Mouse (Mus musculus) forebrain, embryonic 10.5 days (tissue): ENCODE data around the gene Olig3. TPM values are rescaled to one million over a fixed set of nuclear protein-coding genes. Genes with fewer than 3 reads are reported as not detected.

ENCODE experiments used
- DNase-seq: peaks from one replicate; pipeline ENCODE4 v3.0.0-alpha.2; 2017; ENCODE audit warnings: low spot score; ENCODE audit errors: extremely low spot score
- H3K27ac ChIP-seq: fragments of 300-500 bp; sonication (generic); 2 replicates; pipeline ENCODE4 v1.5.1; 2016; ENCODE audit warnings: mild to moderate bottlenecking
- H3K27me3 ChIP-seq: fragments of 300-500 bp; sonication (generic); 2 replicates; pipeline ENCODE4 v1.6.1; 2016; ENCODE audit warnings: mild to moderate bottlenecking; ENCODE audit not compliant: poor library complexity, severe bottlenecking
- H3K36me3 ChIP-seq: fragments of 300-500 bp; sonication (generic); replicated peaks from 2 replicates; pipeline ENCODE4 v1.6.1; 2016; ENCODE audit warnings: mild to moderate bottlenecking, moderate library complexity
- H3K4me1 ChIP-seq: fragments of 300-500 bp; sonication (generic); 2 replicates; pipeline ENCODE4 v1.6.1; 2016
- H3K4me3 ChIP-seq: fragments of 300-500 bp; sonication (generic); 2 replicates; pipeline ENCODE4 v1.5.1; 2016; ENCODE audit warnings: mild to moderate bottlenecking, moderate library complexity
- H3K9me3 ChIP-seq: fragments of 300-500 bp; sonication (generic); 2 replicates; pipeline ENCODE4 v1.6.1; 2016; ENCODE audit warnings: mild to moderate bottlenecking, moderate library complexity
- WGBS: fragments of 180-500 bp; shearing (Covaris S2); methylation state at CpG from one replicate; pipeline ENCODE4 v1.1.7; 2016; 5-methylcytosine and 5-hydroxymethylcytosine counted together
- polyA plus RNA-seq: library from polyadenylated mRNA; unstranded; fragments of >200 nt; fragmentation: Nextera tagmentation; extraction: Ambion mirVana; gene quantifications from 2 replicates; pipeline ENCODE4 v1.2.1, GENCODE M21; 2016

The Olig3 gene
- 2.1 and 8.1 TPM in 2 replicates for polyA plus RNA-seq

DNA sequence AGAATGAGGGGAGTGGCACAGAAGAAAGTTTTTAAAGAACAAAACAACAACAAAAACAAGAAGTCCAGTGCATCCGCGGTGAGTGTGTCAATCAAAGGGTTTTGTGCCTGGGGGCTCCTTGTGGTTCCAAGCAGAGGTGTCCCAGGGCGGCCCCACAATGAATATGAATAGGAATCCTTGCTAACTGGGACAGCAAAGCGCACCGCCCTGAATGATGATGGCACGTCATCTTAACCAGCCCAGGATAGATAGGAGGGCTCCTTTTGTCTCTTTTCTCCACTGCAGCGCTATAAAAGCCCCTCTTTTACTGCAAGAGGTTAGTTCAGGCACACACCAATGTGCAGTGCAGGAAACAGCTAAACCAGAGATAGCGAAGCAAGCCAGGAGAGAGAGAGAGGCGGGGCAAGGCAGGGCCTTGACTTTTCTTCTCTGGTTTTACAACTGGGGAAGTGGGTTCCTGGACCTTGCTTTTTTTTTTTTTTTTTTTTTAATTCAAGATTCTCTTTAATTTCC lies at the start of gene Olig3:
Olig3 (plus strand) TSS at position 463 of the 513 bp plus-strand sequence.
- H3K27me3 ChIP-seq = peaks cover 100% of the 10 kb centered on the region
- DNase-seq = peak; percentile 30
- peaks cover 30% of the 10 kb centered on the region for H3K4me1 ChIP-seq
- no peaks in the 10 kb centered on the region for H3K36me3 ChIP-seq
- peak within 1 kb of the TSS; percentile 26; the same call in 1 of the 2 replicates for H3K27ac ChIP-seq
- peak within 1 kb of the TSS; percentile 47 for H3K4me3 ChIP-seq
- under 1% methylated on average over 9 of the region's 9 CpGs for WGBS
- H3K9me3 ChIP-seq = no peaks in the 10 kb centered on the region

DNA sequence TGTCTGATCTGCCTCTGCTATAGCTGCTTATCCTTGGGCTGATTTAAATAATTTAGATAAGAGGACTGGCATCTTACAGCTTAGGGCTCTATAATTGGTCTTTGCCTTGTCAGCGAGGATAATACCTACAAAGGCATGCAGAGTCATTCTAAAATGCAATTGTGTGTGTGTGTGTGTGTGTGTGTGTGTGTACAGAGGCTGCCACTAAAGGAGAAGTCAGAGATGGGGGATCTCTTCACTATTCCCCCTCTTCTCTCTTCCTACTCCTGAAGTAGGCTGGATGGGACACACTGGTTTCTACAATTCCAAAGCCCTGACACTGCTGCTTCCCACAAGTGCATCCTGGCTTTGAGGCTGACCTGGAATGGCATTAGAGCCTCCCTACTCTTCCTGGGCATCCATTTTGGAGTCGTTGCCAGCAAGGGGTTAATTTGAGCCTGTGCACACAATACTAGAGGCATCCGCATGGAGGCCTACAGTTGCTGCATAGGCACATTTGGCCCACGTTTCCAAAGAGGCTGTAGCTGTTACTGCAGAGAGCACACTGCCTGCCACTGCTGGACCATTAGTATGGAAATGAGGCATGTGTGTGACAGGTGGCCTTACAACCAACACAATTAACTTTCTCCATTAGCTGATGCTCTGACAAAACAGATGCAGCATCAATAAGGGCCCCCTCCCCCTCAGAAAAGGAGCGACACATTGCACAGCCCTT lies 46.5 kb upstream of the Olig3 start:
- peak overlapping the region; percentile 75; the same call in 1 of the 2 replicates for H3K27ac ChIP-seq
- 12% methylated on average over 5 of the region's 5 CpGs for WGBS

DNA sequence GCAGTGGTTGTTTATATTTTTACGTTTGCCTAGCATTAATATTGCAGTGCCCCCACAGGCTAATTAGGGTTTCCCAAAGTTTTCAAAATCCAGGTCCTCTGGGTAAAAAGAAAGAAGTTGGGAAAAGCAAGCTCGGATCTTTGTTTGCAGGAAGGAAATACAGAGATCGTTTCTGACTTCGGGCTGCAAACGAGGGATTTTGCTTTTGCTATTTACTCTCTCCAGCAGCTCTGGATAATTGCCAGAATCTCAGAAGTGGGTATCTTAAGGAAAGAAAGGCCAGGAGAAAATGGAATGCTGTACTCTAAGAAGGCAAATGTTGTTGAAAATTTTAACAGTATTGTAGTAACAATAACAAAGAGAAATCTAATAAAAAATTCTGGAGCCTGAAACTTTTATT lies 45.9 kb upstream of the Olig3 start:
- DNase-seq = no peak
- peak overlapping the region; percentile 45 for H3K27ac ChIP-seq
- no peaks in the 10 kb centered on the region for H3K36me3 ChIP-seq
- peaks cover 24% of the 10 kb centered on the region for H3K4me1 ChIP-seq
- 33% methylated on average over 5 of the region's 5 CpGs for WGBS
- peak overlapping the region; percentile 18; the same call in 1 of the 2 replicates for H3K4me3 ChIP-seq
- no peaks in the 10 kb centered on the region for H3K9me3 ChIP-seq
- H3K27me3 ChIP-seq = peaks cover 7% of the 10 kb centered on the region

More for the DNA sequence above, 46.5 kb upstream of the Olig3 start:
- H3K27me3 ChIP-seq = peaks cover 7% of the 10 kb centered on the region
- no peaks in the 10 kb centered on the region for H3K36me3 ChIP-seq
- peaks cover 24% of the 10 kb centered on the region for H3K4me1 ChIP-seq
- peak overlapping the region; percentile 18; the same call in 1 of the 2 replicates for H3K4me3 ChIP-seq
- DNase-seq = peak; percentile 62
- H3K9me3 ChIP-seq = no peaks in the 10 kb centered on the region

DNA sequence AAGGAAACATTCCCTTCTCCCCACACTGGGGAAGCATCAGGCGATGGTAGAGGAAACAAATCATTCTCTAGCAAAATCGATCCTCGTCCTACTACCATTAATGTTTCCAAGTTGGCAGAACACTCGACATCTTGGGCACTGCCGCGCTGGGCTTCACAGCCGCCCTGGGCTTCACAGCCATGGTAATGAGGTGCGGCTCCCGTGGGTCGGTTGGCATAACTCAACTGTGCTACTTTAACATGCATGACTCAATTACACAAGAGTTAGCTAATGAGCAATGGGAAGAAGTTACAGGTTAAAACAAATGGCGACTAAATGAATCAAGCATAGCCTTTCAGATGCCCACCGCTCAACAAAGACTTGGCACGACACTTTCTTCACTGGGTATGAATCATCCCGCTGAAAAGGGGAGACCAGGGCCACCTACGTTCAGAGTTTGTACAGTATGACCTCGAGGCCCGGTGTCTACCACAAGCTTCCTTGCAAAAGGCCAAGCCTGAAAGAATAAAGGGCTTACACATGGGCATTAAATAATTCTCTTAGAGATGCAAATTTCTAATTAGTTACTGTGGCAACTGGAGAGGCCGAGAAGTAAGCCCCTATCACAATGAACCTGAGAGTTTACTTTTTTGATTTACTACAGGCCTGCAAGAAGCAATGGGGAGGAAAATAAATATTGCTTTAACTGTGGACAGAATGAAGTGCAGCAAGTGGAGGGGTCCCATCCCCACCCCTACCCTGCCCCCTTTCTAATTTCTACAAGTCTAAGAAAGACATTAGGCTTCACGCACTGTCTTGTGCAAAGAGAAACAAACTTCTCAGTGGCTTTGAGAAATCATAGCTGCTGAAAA lies 38.1 kb upstream of the Olig3 start:
- no peak overlapping the region for H3K27ac ChIP-seq
- H3K36me3 ChIP-seq = no peaks in the 10 kb centered on the region
- peaks cover 9% of the 10 kb centered on the region for H3K4me1 ChIP-seq
- peaks cover 48% of the 10 kb centered on the region for H3K27me3 ChIP-seq
- H3K4me3 ChIP-seq = no peak overlapping the region
- WGBS = 82% methylated on average over 19 of the region's 19 CpGs
- DNase-seq = no peak
- H3K9me3 ChIP-seq = no peaks in the 10 kb centered on the region

DNA sequence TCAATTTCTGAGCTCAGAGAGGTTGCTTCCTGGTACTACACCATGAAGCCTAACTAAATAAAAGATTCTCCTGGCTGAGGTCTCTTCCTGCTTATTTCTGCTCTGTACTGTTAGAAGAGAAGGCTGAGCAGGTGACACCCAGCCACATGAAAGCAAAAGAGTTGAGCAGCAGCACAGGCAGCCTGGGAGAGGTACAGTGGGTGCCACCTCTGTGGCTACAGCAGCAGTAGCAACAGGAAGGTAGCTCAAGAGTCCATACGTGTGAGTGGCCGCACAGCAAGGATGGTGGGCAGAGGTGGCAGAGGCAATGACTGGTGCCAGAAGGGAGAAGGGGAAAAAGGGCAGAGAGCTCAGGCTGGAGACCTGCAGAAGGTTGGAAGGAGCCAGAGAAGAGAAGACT lies 34.6 kb upstream of the Olig3 start:
- H3K36me3 ChIP-seq = no peaks in the 10 kb centered on the region
- DNase-seq = no peak
- peaks cover 66% of the 10 kb centered on the region for H3K27me3 ChIP-seq
- H3K4me3 ChIP-seq = no peak overlapping the region
- H3K9me3 ChIP-seq = no peaks in the 10 kb centered on the region
- H3K4me1 ChIP-seq = peaks cover 9% of the 10 kb centered on the region
- WGBS = 100% methylated on average over 2 of the region's 2 CpGs
- no peak overlapping the region for H3K27ac ChIP-seq

DNA sequence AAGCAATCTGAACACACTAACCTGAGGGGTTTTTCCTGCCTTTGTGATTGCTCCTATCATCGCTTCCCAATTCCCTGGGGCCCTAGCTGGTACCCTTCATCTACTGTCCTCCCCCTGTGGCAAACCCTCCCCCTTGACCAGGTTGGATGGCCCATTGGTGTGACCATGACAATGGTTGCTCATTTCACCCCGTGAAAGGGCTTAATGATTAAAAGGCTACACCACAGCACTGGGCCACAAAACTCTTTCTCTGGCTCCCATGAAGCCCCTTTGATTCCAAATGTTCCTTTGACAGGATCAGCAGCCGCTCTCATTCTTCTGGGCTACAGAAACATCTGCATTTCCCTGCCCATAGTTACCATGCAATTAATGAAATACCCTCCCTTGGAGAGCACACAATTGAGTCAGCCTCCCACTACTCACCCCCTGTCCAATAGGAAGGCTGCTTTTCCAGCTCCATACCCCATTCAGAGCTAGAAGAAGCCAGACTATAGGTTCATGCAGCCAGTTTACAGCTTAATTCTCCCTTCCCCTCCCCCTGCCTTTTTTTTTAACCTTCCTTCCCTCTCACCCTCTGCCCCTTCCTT lies 27.0 kb upstream of the Olig3 start:
- DNase-seq = peak; percentile 59
- Histone ChIP-seq H3K27me3 (peaks cover 92% of the 10 kb centered on the region), H3K9me3 (no peaks in the 10 kb centered on the region), H3K4me1 (peaks cover 20% of the 10 kb centered on the region), H3K36me3 (no peaks in the 10 kb centered on the region), H3K4me3 (no peak overlapping the region), H3K27ac (peak overlapping the region; percentile 32)
- 9% methylated on average over 3 of the region's 3 CpGs for WGBS

DNA sequence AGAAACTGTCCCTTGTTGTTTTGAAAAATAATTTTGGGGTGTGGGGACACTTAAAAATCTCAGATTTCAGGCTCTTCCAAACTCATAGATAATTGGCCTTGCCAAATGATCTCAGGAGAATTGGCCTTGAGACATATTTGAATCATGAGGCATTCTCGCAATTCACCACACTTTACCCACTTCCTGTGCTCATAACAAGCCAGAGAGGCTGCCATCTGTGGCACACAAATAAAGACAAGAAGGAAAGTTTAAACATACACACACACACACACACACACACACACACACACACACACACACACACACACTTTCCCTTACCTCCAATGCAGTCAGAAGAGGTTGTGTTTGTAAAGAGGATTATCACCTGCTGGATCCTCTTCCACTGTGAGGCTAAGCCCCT lies 22.9 kb upstream of the Olig3 start:
- Histone ChIP-seq H3K4me3 (no peak overlapping the region), H3K4me1 (peaks cover 24% of the 10 kb centered on the region), H3K9me3 (no peaks in the 10 kb centered on the region), H3K27me3 (peaks cover 96% of the 10 kb centered on the region), H3K36me3 (no peaks in the 10 kb centered on the region), H3K27ac (no peak overlapping the region)
- no peak for DNase-seq
- 93% methylated on average over 1 of the region's 1 CpGs for WGBS

DNA sequence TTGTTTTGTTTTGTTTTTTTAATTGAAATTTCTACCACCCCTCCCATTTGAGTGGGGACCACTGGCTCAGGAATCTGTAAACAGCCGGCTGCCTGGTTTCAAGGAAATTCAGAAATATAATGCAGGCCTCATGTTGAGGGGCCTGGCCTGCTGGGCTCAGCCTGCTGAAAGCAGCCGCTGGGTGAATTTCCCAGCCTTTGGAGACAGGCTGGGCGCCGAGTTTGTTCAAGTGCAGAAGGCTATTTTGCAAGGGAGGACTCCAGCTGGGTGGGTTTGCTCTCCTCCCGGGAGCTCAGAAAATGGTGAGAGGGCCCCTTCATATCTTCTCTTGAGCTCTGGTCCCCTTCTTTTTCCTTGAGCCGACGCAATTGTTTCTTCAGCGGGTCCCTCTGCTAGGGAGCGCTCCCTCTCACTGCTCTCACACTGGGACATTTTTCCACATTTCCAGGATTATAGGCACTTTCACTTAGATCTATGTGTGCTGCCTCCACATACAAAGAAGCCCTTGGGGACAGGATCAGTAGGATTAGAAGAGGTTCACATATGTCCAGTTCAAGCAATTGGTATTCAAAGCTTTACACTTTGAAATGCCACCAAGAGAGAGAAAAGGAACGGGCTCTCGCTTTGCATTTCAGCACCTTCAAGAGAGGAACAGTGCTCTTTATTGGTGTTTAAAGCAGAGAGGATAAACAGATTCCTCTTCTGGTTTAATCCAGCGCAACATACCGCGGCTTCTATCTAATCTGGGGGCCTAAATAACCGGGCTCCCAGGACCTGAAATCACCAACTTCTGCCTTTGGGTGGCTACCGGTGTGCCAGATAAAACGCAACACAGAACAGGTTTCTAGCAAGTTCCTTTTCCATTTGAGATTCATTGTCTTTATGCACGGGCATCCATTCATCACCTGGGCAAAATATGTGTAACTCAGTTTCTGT lies 17.4 kb upstream of the Olig3 start:
- no peak overlapping the region for H3K27ac ChIP-seq
- H3K36me3 ChIP-seq = no peaks in the 10 kb centered on the region
- DNase-seq = peak; percentile 48
- peaks cover 17% of the 10 kb centered on the region for H3K4me1 ChIP-seq
- H3K4me3 ChIP-seq = no peak overlapping the region
- 6% methylated on average over 18 of the region's 18 CpGs for WGBS
- no peaks in the 10 kb centered on the region for H3K9me3 ChIP-seq
- peaks cover 97% of the 10 kb centered on the region for H3K27me3 ChIP-seq

DNA sequence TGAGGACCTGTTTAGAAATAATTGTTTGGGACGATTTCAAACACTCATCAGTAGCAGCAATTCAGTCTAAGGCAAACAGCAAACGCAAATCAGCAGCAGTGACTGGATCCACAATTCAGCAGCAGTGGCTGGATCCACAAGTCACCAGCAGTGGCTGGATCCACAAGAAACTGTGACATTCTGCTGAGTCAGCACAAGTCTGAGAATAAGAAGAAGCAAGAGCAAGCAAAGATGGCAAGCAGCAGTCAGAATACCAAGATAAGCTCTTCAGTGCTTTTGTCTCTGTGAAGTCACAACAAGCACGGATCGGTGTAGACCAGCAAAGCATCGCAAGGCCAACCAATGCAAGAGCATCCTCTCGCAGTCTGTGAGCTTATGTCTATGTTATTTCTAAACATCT lies 12.3 kb upstream of the Olig3 start:
- no peak for DNase-seq
- Histone ChIP-seq H3K27ac (no peak overlapping the region), H3K9me3 (no peaks in the 10 kb centered on the region), H3K27me3 (peaks cover 95% of the 10 kb centered on the region), H3K36me3 (no peaks in the 10 kb centered on the region), H3K4me3 (no peak overlapping the region), H3K4me1 (peaks cover 7% of the 10 kb centered on the region)
- WGBS = 94% methylated on average over 6 of the region's 6 CpGs

DNA sequence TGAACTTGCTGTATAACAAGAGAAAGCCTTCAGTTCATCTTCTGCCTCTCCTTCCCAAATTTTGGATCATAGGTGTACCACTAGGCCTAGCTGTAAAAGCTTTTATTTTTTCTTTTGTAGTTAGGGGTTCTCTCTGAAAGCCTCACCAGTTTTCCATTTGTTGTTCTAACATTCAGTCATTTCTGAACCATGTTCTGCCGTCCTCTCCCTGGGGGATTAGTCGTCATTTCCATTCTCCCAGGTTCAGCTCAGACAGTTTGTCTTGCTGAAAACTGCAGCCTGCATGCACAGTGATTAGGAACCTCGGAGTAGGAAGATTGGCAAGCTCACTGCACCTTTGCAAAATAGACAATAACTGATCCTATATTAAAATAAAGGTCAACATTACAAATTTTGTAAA lies 7.0 kb upstream of the Olig3 start:
- peaks cover 95% of the 10 kb centered on the region for H3K27me3 ChIP-seq
- H3K4me1 ChIP-seq = peaks cover 16% of the 10 kb centered on the region
- no peak overlapping the region for H3K27ac ChIP-seq
- no peaks in the 10 kb centered on the region for H3K36me3 ChIP-seq
- WGBS = 38% methylated on average over 3 of the region's 3 CpGs
- no peak overlapping the region for H3K4me3 ChIP-seq
- no peak for DNase-seq
- H3K9me3 ChIP-seq = no peaks in the 10 kb centered on the region

DNA sequence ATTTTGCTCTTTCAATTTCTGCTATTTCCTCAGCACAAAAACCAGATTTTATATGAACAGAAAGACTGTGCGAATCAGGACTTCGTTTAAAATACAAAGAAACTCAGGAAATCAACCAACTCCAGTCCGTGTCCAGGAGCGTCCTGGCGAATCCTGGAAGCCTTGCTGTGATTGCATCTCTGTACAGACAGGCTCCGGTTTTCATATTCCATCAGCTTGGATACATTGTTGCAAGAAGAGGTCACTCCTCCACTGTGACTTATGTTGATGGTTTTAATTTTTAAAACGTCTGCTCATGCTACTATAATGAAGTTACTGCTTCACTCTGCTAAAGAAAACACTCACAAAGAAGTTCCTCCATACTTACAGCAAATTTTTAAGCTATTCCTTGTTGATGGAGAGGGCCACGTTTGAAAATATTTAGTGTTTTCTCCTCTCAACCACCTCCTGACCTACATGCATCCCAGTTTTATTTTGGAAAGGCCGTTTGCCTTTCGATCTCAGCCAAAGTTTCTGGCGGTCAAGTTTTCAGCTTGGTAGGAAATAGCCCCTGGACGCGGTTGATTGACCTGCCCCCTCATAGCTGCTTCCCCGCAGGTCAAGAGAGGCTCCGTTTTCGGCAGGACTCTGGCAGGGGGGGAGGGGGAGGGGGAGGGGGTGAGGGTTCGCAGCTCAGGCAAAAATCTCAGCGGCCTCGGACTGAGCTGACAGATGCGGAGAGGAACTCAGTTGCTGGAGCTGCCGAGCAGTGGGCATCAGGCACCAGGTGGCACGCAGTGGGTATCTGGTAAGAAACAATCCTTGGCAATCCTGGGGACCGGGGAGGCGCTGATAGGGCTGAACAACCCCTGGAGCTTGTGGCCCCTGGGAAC lies 4.1 kb upstream of the Olig3 start:
- Histone ChIP-seq H3K27ac (no peak overlapping the region; the same call in 1 of the 2 replicates), H3K4me1 (peaks cover 27% of the 10 kb centered on the region), H3K4me3 (peak overlapping the region; percentile 37), H3K9me3 (no peaks in the 10 kb centered on the region), H3K36me3 (no peaks in the 10 kb centered on the region), H3K27me3 (peaks cover 100% of the 10 kb centered on the region)
- peak; percentile 55 for DNase-seq
- WGBS = 1% methylated on average over 24 of the region's 24 CpGs
